23 mouse cellular contexts compared by ENCODE assay signal in the genomic region with DNA sequence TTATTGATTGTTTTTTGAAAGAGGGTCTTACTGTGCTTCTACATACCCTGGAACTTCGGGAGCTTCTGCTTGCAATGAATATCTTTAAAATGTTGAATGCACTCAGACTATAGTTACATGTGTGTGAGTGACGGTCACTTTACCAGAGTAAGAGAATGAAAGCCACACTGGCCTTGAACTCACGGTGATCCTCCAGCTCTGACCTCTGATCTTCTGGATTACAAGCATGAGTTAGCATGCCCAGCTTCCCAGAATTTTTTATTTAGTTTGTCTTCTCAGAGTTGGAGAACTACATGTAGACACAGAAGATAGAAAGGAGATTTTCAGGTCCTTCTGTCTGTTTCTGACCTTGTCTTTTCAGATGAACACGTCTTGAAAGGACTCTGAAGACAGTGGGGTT. TPM values are rescaled to one million over a fixed set of nuclear protein-coding genes. Genes with fewer than 3 reads are reported as not detected.
DNase-seq lines count a peak whose midpoint lies in the region; ATAC-seq and TF ChIP-seq lines count a peak whose summit lies in the region.
"Had no signal": no experiment of that assay in that cellular context is flagged by ENCODE, and none has a peak within 500 bp of the region (broad histone marks: within the 10 kb centered on the region; RNA-seq: fewer than 3 reads in every experiment).

No protein-coding gene starts in this region.

- H3K27ac ChIP-seq in kidney, adult 2 months (ENCODE audit: insufficient read depth, low read depth, low read length), result no peak overlapping the region
- no peak overlapping the region; the same call in 1 of the 2 replicates for H3K27ac ChIP-seq in liver, adult 2 months (replicated peaks; ENCODE audit: insufficient read depth, low read depth, low read length)
- no peak overlapping the region for H3K27ac ChIP-seq in liver, embryonic 12.5 days
- H3K27ac ChIP-seq: embryonic facial prominence, embryonic 10.5 days; embryonic facial prominence, embryonic 12.5 days; forebrain, embryonic 13.5 days; forebrain, embryonic 15.5 days had no signal

- no peak for ATAC-seq in liver, embryonic 12.5 days
- ATAC-seq: activated CD4-positive, CD25-positive, alpha-beta regulatory T cell, adult 4 months; CD4-positive, CD25-positive, alpha-beta regulatory T cell, adult 4 months; forebrain, embryonic 13.5 days; forebrain, embryonic 15.5 days; Patski had no signal

- peaks cover 4% of the 10 kb centered on the region for H3K36me3 ChIP-seq in kidney, adult 2 months (ENCODE audit: control insufficient read depth, insufficient read depth, low read length)
- peaks cover 29% of the 10 kb centered on the region for H3K36me3 ChIP-seq in liver, adult 2 months (ENCODE audit: control insufficient read depth, insufficient read depth, low read length)
- H3K36me3 ChIP-seq in liver, embryonic 12.5 days, result peaks cover 19% of the 10 kb centered on the region; the same call in 1 of the 2 replicates
- H3K36me3 ChIP-seq: G1E had no signal

- H3K4me3 ChIP-seq in kidney, adult 2 months (ENCODE audit: insufficient read depth, low read depth, low read length), result no peak overlapping the region
- H3K4me3 ChIP-seq in liver, adult 2 months (ENCODE audit: insufficient read depth, low read depth, low read length), result no peak overlapping the region
- no peak overlapping the region for H3K4me3 ChIP-seq in liver, embryonic 12.5 days
- H3K4me3 ChIP-seq: embryonic facial prominence, embryonic 10.5 days; embryonic facial prominence, embryonic 12.5 days; forebrain, embryonic 13.5 days; forebrain, embryonic 15.5 days had no signal

- peaks cover 25% of the 10 kb centered on the region; the same call in 1 of the 2 replicates for H3K79me2 ChIP-seq in liver, adult 2 months (ENCODE audit: control insufficient read depth, insufficient read depth, low read length)

- no peak overlapping the region for H3K4me2 ChIP-seq in liver, embryonic 12.5 days
- H3K4me2 ChIP-seq: embryonic facial prominence, embryonic 12.5 days; forebrain, embryonic 13.5 days; forebrain, embryonic 15.5 days had no signal

- peaks cover 9% of the 10 kb centered on the region; the same call in 1 of the 2 replicates for H3K4me1 ChIP-seq in kidney, adult 2 months (ENCODE audit: control insufficient read depth, insufficient read depth, low read length)
- peaks cover 33% of the 10 kb centered on the region for H3K4me1 ChIP-seq in liver, adult 2 months (ENCODE audit: control insufficient read depth, insufficient read depth, low read length)
- H3K4me1 ChIP-seq in liver, embryonic 12.5 days, result peaks cover 13% of the 10 kb centered on the region; the same call in 1 of the 2 replicates

- H3K27me3 ChIP-seq in kidney, adult 2 months (replicated peaks; ENCODE audit: control insufficient read depth, insufficient read depth, low read length), result no peaks in the 10 kb centered on the region
- no peaks in the 10 kb centered on the region for H3K27me3 ChIP-seq in liver, adult 2 months (ENCODE audit: control insufficient read depth, insufficient read depth, low read length)
- H3K27me3 ChIP-seq in liver, embryonic 12.5 days (replicated peaks), result peaks cover 34% of the 10 kb centered on the region
- H3K27me3 ChIP-seq: CH12.LX; embryonic facial prominence, embryonic 12.5 days; forebrain, embryonic 13.5 days; forebrain, embryonic 15.5 days; Patski had no signal

- peak; percentile 35 for DNase-seq in kidney, adult 2 months
- no peak for DNase-seq in kidney, postnatal 14 days
- DNase-seq in liver, adult 2 months (ENCODE audit: extremely low read depth, low read depth, low spot score), result peak; percentile 80
- DNase-seq in A20 (ENCODE audit: low read depth, low spot score), result peak; percentile 17
- no peak for DNase-seq in frontal cortex, postnatal 25 days (ENCODE audit: low spot score in 2 of 2)
- DNase-seq: adrenal gland, adult 8-10 months; adrenal gland, postnatal 14 days; adrenal gland, postnatal 36 days; B cell, adult 2 months; cerebellum, adult 11-12 months; cerebellum, adult 2 months; cerebellum, adult 9-10 months; cerebellum, postnatal 25 days had no signal

- TF ChIP-seq POLR2A in kidney, adult 2 months (IDR thresholded peaks at IDR 0.05; ENCODE audit: low read depth, low read length), result no peak
- TF ChIP-seq POLR2A in liver, adult 2 months (IDR thresholded peaks at IDR 0.05; ENCODE audit: extremely low read depth, insufficient read depth, low read length), result no peak

- H3K9me3 ChIP-seq in liver, embryonic 12.5 days (replicated peaks), result no peaks in the 10 kb centered on the region
- H3K9me3 ChIP-seq: embryonic facial prominence, embryonic 10.5 days; embryonic facial prominence, embryonic 12.5 days; forebrain, embryonic 13.5 days; forebrain, embryonic 15.5 days had no signal

- H3K9ac ChIP-seq in liver, adult 2 months (ENCODE audit: low read depth, low read length), result no peak overlapping the region
- no peak overlapping the region for H3K9ac ChIP-seq in liver, embryonic 12.5 days
- H3K9ac ChIP-seq: embryonic facial prominence, embryonic 12.5 days; forebrain, embryonic 13.5 days; forebrain, embryonic 15.5 days had no signal

- 62% methylated on average over 4 of the region's 4 CpGs for WGBS in kidney, adult 2 months
- 45% methylated on average over 4 of the region's 4 CpGs for WGBS in liver, adult 2 months
- WGBS in liver, embryonic 12.5 days (ENCODE audit: insufficient replicate concordance), result 69% methylated on average over 4 of the region's 4 CpGs

- no peak for TF ChIP-seq CTCF in kidney, adult 2 months (conservative IDR thresholded peaks at IDR 0.05; ENCODE audit: insufficient read depth, insufficient read length, low read depth, low read length)
- TF ChIP-seq CTCF in liver, adult 2 months (IDR thresholded peaks at IDR 0.05; ENCODE audit: low read depth, low read length), result no peak

RNA-seq across cellular contexts. Expression of gene Lpgat1, which starts 5.1 kb away (rescaled TPM):
- 17.6 and 20.8 TPM in 2 replicates for polyA plus RNA-seq in kidney, adult 2 months (2012; rRNA removed)
- 71.2 and 82.1 TPM in 2 replicates for total RNA-seq in liver, adult 2 months (2014; rRNA removed)
- 19.8 and 27.9 TPM in 2 replicates for polyA plus RNA-seq in liver, adult 2 months (2012; rRNA removed)
- polyA plus RNA-seq in liver, embryonic 12.5 days (2016; fragmentation: Nextera tagmentation; extraction: Ambion mirVana), result 21.4 and 21.8 TPM in 2 replicates
- polyA plus RNA-seq: G1E had no signal

Comparison
In these comparisons a context has a peak if more than half of its experiments do, and no peak if none do; other contexts are left out.
1. DNase-seq: peak in kidney, adult 2 months (single experiment), liver, adult 2 months (single experiment) and A20 (single experiment); none in kidney, postnatal 14 days (single experiment) and frontal cortex, postnatal 25 days (0 of 2).